Mouse (Mus musculus) lung, adult 2 months (tissue): ENCODE results near the gene Atp6ap2.

Experiments used
- CTCF ChIP-seq: fragments of 200-500 bp; IDR thresholded peaks from 2 replicates; pipeline ENCODE4 v1.5.1; 2011; ENCODE audit warnings: mild to moderate bottlenecking, low read length, control low read depth; ENCODE audit not compliant: insufficient read depth
- POLR2A ChIP-seq: fragments of 200-500 bp; IDR thresholded peaks from 2 replicates; pipeline ENCODE4 v1.6.1; 2011; ENCODE audit warnings: low read depth, mild to moderate bottlenecking, control low read depth, low read length, borderline replicate concordance; ENCODE audit errors: extremely low read depth

DNA sequence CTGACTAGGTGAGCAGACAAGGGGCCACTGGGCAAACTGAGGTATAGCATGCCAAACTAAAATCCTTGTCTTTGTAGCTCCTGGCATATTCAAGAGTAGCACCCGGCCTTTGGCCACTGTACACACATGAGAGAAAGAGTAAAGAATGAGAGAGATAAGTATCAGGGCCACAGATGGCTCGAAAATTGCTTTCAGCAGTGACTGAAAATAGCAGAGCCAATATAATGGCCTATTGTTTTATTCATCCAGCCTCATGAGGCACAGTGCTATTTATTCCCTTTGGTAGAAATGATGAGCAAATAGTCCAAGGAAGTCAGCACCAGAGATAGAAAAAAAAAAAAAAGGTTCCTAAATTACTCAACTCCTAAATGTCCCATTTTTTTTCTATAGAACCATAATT lies 57.4 kb downstream of the Atp6ap2 start:
- TF ChIP-seq POLR2A (no peak), CTCF (no peak)
